Mouse (Mus musculus) CD4-positive, CD25-positive, alpha-beta regulatory T cell (primary cell): ENCODE measurements around the gene Gstt3. TPM values are rescaled to one million over a fixed set of nuclear protein-coding genes. Genes with fewer than 3 reads are reported as not detected.

Experiments
- polyA plus RNA-seq: library from polyadenylated mRNA; unstranded; fragments of 100-300 nt; shearing (Covaris generic); gene quantifications from one replicate; pipeline ENCODE4 v1.2.1, GENCODE M21; 2017

The Gstt3 gene
- polyA plus RNA-seq = 4.6 TPM

GRCm38 (mm10) chr10:75780769-75781578, at the start of gene Gstt3, which contains the start of gene Gm20441:
TSS of gene Gstt3 (minus strand) at chr10:75781414.
TSS of gene Gm20441 (minus strand) at chr10:75780954.

GRCm38 (mm10) chr10:75822443-75822842, 41.2 kb upstream of the Gstt3 start, which contains the start of gene Gstt4:
TSS of gene Gstt4 (minus strand) at chr10:75822543.

GRCm38 (mm10) chr10:75798176-75798696, 17.0 kb upstream of the Gstt3 start, which contains the start of gene Gstt1:
TSS of gene Gstt1 (minus strand) at chr10:75798584.

GRCm38 (mm10) chr10:75772795-75773664, 8.2 kb downstream of the Gstt3 start, which contains the start of gene Ddt:
TSS of gene Ddt (minus strand) at chr10:75773414.

GRCm38 (mm10) chr10:75763682-75764518, 17.3 kb downstream of the Gstt3 start, which contains the start of gene Cabin1:
TSS of gene Cabin1 (minus strand) at chr10:75764341.

Other genes starting within 250 kb of the Gstt3 start
- 0.25 TPM for gene Lrrc75b, start 221.1 kb downstream of the Gstt3 start, polyA plus RNA-seq
- gene Ggt1, start 219.8 kb downstream of the Gstt3 start, polyA plus RNA-seq = 1.8 TPM
- 2.6 TPM for gene Ggt5, start 192.1 kb downstream of the Gstt3 start, polyA plus RNA-seq
- gene Susd2, start 137.4 kb downstream of the Gstt3 start, polyA plus RNA-seq = 10.2 TPM
- 52.2 TPM for gene Cabin1, start 17.1 kb downstream of the Gstt3 start, polyA plus RNA-seq
- gene Ddt, start 8.0 kb downstream of the Gstt3 start, polyA plus RNA-seq = 61.6 TPM
- gene Gm20441, start 460 bp downstream of the Gstt3 start, polyA plus RNA-seq = not detected
- gene Gstt1, start 17.2 kb upstream of the Gstt3 start, polyA plus RNA-seq = 0.17 TPM
- gene Gstt4, start 41.1 kb upstream of the Gstt3 start, polyA plus RNA-seq = not detected
- 48.5 TPM for gene Gstt2, start 56.0 kb upstream of the Gstt3 start, polyA plus RNA-seq
- 582 TPM for gene Mif, start 78.8 kb upstream of the Gstt3 start, polyA plus RNA-seq
- 2.9 TPM for gene Derl3, start 112.0 kb upstream of the Gstt3 start, polyA plus RNA-seq
- gene Smarcb1, start 140.2 kb upstream of the Gstt3 start, polyA plus RNA-seq = 110 TPM
- 195 TPM for gene Chchd10, start 151.7 kb upstream of the Gstt3 start, polyA plus RNA-seq
- 17.6 TPM for gene Mmp11, start 155.1 kb upstream of the Gstt3 start, polyA plus RNA-seq
- gene Gm867, start 159.3 kb upstream of the Gstt3 start, polyA plus RNA-seq = 0.19 TPM
- gene Vpreb3, start 161.6 kb upstream of the Gstt3 start, polyA plus RNA-seq = 1.1 TPM
- gene Gm5134, start 173.1 kb upstream of the Gstt3 start, polyA plus RNA-seq = 1.8 TPM